Mouse (Mus musculus) E14TG2a.4 (cell line): ENCODE results near the gene Cdk10.

ENCODE experiments used
- CTCF ChIP-seq: conservative IDR thresholded peaks from 2 replicates; pipeline ENCODE4 v1.5.1; 2014; ENCODE audit warnings: low read length
- NANOG ChIP-seq: IDR thresholded peaks from 2 replicates; pipeline ENCODE4 v1.6.1; 2014; ENCODE audit warnings: borderline replicate concordance, low read length, mixed read lengths

GRCm38 (mm10) chr8:123250940-123251339 is 26.3 kb downstream of the Cdk10 start:
- TF ChIP-seq CTCF (no peak), NANOG (no peak)
